Mouse (Mus musculus): Measurements from ENCODE around the gene Synpo2l. TPM values are rescaled to one million over a fixed set of nuclear protein-coding genes. Genes with fewer than 3 reads are reported as not detected.

The Synpo2l gene
- polyA plus RNA-seq, 1 experiment from 2014 or later: 0.75 TPM

- no peak overlapping the region for H3K4me2 ChIP-seq
- no peaks in the 10 kb centered on the region for H3K36me3 ChIP-seq (ENCODE audit: insufficient read depth)
- H3K4me1 ChIP-seq (ENCODE audit: insufficient read depth): no peaks in the 10 kb centered on the region
- no peak overlapping the region for H3K27ac ChIP-seq (ENCODE audit: low read depth)
- no peak for ATAC-seq (ENCODE audit: insufficient read depth)
- H3K27me3 ChIP-seq (ENCODE audit: insufficient read depth, low read length): no peaks in the 10 kb centered on the region
- no peak overlapping the region for H3K4me3 ChIP-seq (ENCODE audit: low read depth, low read length)
- H3K9me3 ChIP-seq (ENCODE audit: low read depth, low read length): no peaks in the 10 kb centered on the region
- no peak for DNase-seq
- H3K9ac ChIP-seq: no peak overlapping the region
- TF ChIP-seq CTCF (IDR thresholded peaks at IDR 0.05; ENCODE audit: low read depth): no peak
- WGBS: 82% methylated on average over 2 of the region's 2 CpGs
These were observed 32.6 kb downstream of the Synpo2l start for GRCm38 (mm10) chr14:20635546-20635945.

- H3K4me3 ChIP-seq (ENCODE audit: low read depth, low read length): no peak overlapping the region
- TF ChIP-seq CTCF (IDR thresholded peaks at IDR 0.05; ENCODE audit: low read depth): no peak
- DNase-seq (peak; percentile 50), ATAC-seq (ENCODE audit: insufficient read depth) (peak; percentile 60; the same call in 1 of the 2 replicates)
- WGBS: 32% methylated on average over 4 of the region's 4 CpGs
- H3K36me3 ChIP-seq (ENCODE audit: insufficient read depth): no peaks in the 10 kb centered on the region
- no peaks in the 10 kb centered on the region for H3K27me3 ChIP-seq (ENCODE audit: insufficient read depth, low read length)
- H3K4me1 ChIP-seq (ENCODE audit: insufficient read depth): no peaks in the 10 kb centered on the region
- no peaks in the 10 kb centered on the region for H3K9me3 ChIP-seq (ENCODE audit: low read depth, low read length)
- no peak overlapping the region for H3K9ac ChIP-seq
- no peak overlapping the region for H3K27ac ChIP-seq (ENCODE audit: low read depth)
- H3K4me2 ChIP-seq: no peak overlapping the region
These were observed 36.9 kb downstream of the Synpo2l start for GRCm38 (mm10) chr14:20631253-20631652.

- H3K27me3 ChIP-seq (ENCODE audit: insufficient read depth, low read length): no peaks in the 10 kb centered on the region
- no peak overlapping the region for H3K4me2 ChIP-seq
- no peak overlapping the region for H3K27ac ChIP-seq (ENCODE audit: low read depth)
- 76% methylated on average over 3 of the region's 3 CpGs for WGBS
- H3K36me3 ChIP-seq (ENCODE audit: insufficient read depth): no peaks in the 10 kb centered on the region
- ATAC-seq (ENCODE audit: insufficient read depth) (no peak), DNase-seq (no peak)
- H3K9ac ChIP-seq: no peak overlapping the region
- H3K9me3 ChIP-seq (ENCODE audit: low read depth, low read length): no peaks in the 10 kb centered on the region
- no peaks in the 10 kb centered on the region for H3K4me1 ChIP-seq (ENCODE audit: insufficient read depth)
- no peak overlapping the region for H3K4me3 ChIP-seq (ENCODE audit: low read depth, low read length)
- TF ChIP-seq CTCF (IDR thresholded peaks at IDR 0.05; ENCODE audit: low read depth): no peak
These were observed 41.2 kb downstream of the Synpo2l start for GRCm38 (mm10) chr14:20626971-20627370.

- Histone ChIP-seq H3K27me3 (ENCODE audit: insufficient read depth, low read length) (no peaks in the 10 kb centered on the region), H3K4me1 (ENCODE audit: insufficient read depth) (no peaks in the 10 kb centered on the region), H3K4me3 (ENCODE audit: low read depth, low read length) (no peak overlapping the region), H3K27ac (ENCODE audit: low read depth) (no peak overlapping the region), H3K4me2 (no peak overlapping the region), H3K9ac (no peak overlapping the region), H3K36me3 (ENCODE audit: insufficient read depth) (no peaks in the 10 kb centered on the region), H3K9me3 (ENCODE audit: low read depth, low read length) (no peaks in the 10 kb centered on the region)
- no peak for ATAC-seq (ENCODE audit: insufficient read depth)
- no peak for TF ChIP-seq CTCF (IDR thresholded peaks at IDR 0.05; ENCODE audit: low read depth)
- no peak for DNase-seq
- WGBS: 79% methylated on average over 2 of the region's 2 CpGs
These were observed 41.7 kb downstream of the Synpo2l start for GRCm38 (mm10) chr14:20626447-20626846.

- DNase-seq (no peak), ATAC-seq (ENCODE audit: insufficient read depth) (no peak)
- Histone ChIP-seq H3K4me1 (ENCODE audit: insufficient read depth) (no peaks in the 10 kb centered on the region), H3K9me3 (ENCODE audit: low read depth, low read length) (no peaks in the 10 kb centered on the region), H3K4me2 (no peak overlapping the region), H3K27ac (ENCODE audit: low read depth) (no peak overlapping the region), H3K9ac (no peak overlapping the region), H3K36me3 (ENCODE audit: insufficient read depth) (no peaks in the 10 kb centered on the region), H3K27me3 (ENCODE audit: insufficient read depth, low read length) (no peaks in the 10 kb centered on the region), H3K4me3 (ENCODE audit: low read depth, low read length) (no peak overlapping the region)
- 86% methylated on average over 3 of the region's 3 CpGs for WGBS
- TF ChIP-seq CTCF (IDR thresholded peaks at IDR 0.05; ENCODE audit: low read depth): no peak
These were observed 45.2 kb downstream of the Synpo2l start for GRCm38 (mm10) chr14:20622907-20623306.

- no peak for TF ChIP-seq CTCF (IDR thresholded peaks at IDR 0.05; ENCODE audit: low read depth)
- Histone ChIP-seq H3K9ac (no peak overlapping the region), H3K4me3 (ENCODE audit: low read depth, low read length) (no peak overlapping the region), H3K4me2 (no peak overlapping the region), H3K27ac (ENCODE audit: low read depth) (no peak overlapping the region), H3K9me3 (ENCODE audit: low read depth, low read length) (no peaks in the 10 kb centered on the region), H3K4me1 (ENCODE audit: insufficient read depth) (no peaks in the 10 kb centered on the region), H3K27me3 (ENCODE audit: insufficient read depth, low read length) (no peaks in the 10 kb centered on the region), H3K36me3 (ENCODE audit: insufficient read depth) (no peaks in the 10 kb centered on the region)
- 77% methylated on average over 2 of the region's 2 CpGs for WGBS
- ATAC-seq (ENCODE audit: insufficient read depth) (no peak), DNase-seq (no peak)
These were observed 45.7 kb downstream of the Synpo2l start for GRCm38 (mm10) chr14:20622412-20622811.

- DNase-seq: no peak
- Histone ChIP-seq H3K27me3 (ENCODE audit: insufficient read depth, low read length) (no peaks in the 10 kb centered on the region), H3K27ac (ENCODE audit: low read depth) (no peak overlapping the region), H3K9ac (no peak overlapping the region), H3K4me3 (ENCODE audit: low read depth, low read length) (no peak overlapping the region), H3K4me2 (no peak overlapping the region), H3K4me1 (ENCODE audit: insufficient read depth) (no peaks in the 10 kb centered on the region), H3K36me3 (ENCODE audit: insufficient read depth) (no peaks in the 10 kb centered on the region), H3K9me3 (ENCODE audit: low read depth, low read length) (no peaks in the 10 kb centered on the region)
- 77% methylated on average over 2 of the region's 2 CpGs for WGBS
- TF ChIP-seq CTCF (IDR thresholded peaks at IDR 0.05; ENCODE audit: low read depth): no peak
- no peak for ATAC-seq (ENCODE audit: insufficient read depth)
These were observed 46.3 kb downstream of the Synpo2l start for GRCm38 (mm10) chr14:20621903-20622302.

- H3K9ac ChIP-seq: no peak overlapping the region
- no peaks in the 10 kb centered on the region for H3K9me3 ChIP-seq (ENCODE audit: low read depth, low read length)
- H3K27ac ChIP-seq (ENCODE audit: low read depth): no peak overlapping the region
- no peak for TF ChIP-seq CTCF (IDR thresholded peaks at IDR 0.05; ENCODE audit: low read depth)
- no peak for ATAC-seq (ENCODE audit: insufficient read depth)
- H3K4me1 ChIP-seq (ENCODE audit: insufficient read depth): no peaks in the 10 kb centered on the region
- H3K4me3 ChIP-seq (ENCODE audit: low read depth, low read length): no peak overlapping the region
- H3K4me2 ChIP-seq: no peak overlapping the region
- no peak for DNase-seq
- H3K36me3 ChIP-seq (ENCODE audit: insufficient read depth): no peaks in the 10 kb centered on the region
- H3K27me3 ChIP-seq (ENCODE audit: insufficient read depth, low read length): no peaks in the 10 kb centered on the region
These were observed 49.0 kb downstream of the Synpo2l start for GRCm38 (mm10) chr14:20619131-20619530.
